Mouse (Mus musculus) splenic B cell, adult 2 months (primary cell): ENCODE data around the gene Erbb2.

Experiments used
- DNase-seq: peaks from one replicate; pipeline ENCODE4 v3.0.0-alpha.2; 2011; ENCODE audit warnings: low read depth, low spot score
- H3K27me3 ChIP-seq: 2 replicates; pipeline ENCODE4 v1.6.1; 2012; ENCODE audit warnings: mild to moderate bottlenecking, low read length, moderate library complexity, mixed read lengths; ENCODE audit not compliant: control insufficient read depth, poor library complexity, insufficient read depth, severe bottlenecking
- H3K36me3 ChIP-seq: 2 replicates; pipeline ENCODE4 v1.6.1; 2012; ENCODE audit warnings: mild to moderate bottlenecking, low read length, moderate library complexity, mixed read lengths; ENCODE audit not compliant: control insufficient read depth, poor library complexity, insufficient read depth, severe bottlenecking

The Erbb2 gene

DNA sequence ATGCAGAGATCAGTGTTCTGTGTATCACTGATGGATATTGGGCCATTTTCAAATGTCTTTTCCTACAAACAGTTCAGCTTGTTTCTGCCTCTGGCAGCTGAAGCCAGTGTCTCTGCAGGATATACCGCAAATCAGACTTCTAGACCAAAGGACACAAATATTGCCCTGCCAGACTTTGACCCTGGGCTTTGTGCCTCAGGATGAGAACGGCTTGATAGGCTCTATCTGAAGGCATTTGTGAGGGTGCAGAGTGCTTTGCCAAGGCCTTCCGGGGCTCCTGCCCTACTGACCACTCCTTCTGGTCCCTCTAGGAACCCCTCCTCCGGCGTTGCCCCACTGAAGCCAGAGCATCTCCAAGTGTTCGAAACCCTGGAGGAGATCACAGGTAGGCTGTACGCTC is 14.3 kb downstream of the Erbb2 start:
- Histone ChIP-seq H3K36me3 (no peaks in the 10 kb centered on the region), H3K27me3 (no peaks in the 10 kb centered on the region)
- no peak for DNase-seq

DNA sequence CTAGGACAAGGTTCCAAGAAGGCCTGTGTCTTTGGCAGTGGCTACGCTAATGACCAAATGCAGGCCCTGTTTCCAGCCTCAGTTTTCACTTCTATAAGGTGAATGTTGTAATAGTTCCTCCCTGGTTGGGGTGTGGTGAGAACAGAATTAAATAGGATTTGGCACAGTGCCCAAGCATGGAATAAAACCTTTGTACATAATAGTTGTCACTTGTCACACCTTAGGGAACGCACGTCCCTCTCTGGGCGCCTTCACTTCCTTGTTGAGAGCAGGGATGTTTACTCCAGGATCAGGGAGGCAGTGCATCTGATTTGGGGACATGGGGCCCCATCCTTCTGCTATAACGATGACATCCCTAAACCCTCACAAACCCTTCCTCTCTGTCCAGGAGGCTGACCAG is 16.2 kb downstream of the Erbb2 start:
- no peaks in the 10 kb centered on the region for H3K36me3 ChIP-seq
- H3K27me3 ChIP-seq = no peaks in the 10 kb centered on the region
- DNase-seq = no peak

DNA sequence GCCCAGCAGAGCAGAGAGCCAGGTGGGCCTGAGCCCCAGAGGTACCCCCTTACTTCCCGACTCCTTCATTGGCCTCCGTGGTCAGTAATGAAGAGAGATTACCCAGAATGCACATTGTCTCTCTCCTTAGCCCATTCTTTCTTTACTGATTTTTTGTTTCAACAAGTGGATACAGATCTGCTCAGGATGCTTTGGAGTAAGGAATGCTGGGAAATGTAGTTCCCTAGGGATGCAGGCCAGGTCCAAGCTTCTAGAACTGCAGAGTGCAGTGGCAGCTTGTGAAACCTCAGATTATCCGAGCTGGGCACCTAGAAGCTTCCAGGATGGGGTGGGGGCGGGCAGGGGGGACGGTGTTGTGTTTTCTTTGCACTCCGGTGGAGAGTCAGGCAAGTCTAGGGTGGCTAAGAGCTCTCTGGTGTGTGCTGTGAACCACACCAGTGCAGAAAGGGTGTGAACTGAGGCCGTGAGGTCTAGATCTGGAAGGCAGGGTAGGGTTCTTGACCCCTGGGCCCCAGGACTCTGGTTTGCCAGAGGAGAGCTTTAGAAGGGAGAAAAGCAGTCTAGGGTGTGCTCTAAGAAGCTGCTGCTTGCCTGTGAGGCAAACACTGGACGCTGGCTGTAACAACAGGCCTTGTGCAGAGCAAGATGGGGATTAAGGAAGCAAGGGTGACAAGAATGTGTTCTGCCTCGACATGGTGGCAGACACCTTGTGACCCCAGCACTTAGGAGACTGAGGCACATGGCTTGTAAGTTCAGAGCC is 19.7 kb downstream of the Erbb2 start:
- no peak for DNase-seq
- no peaks in the 10 kb centered on the region for H3K27me3 ChIP-seq
- no peaks in the 10 kb centered on the region for H3K36me3 ChIP-seq

DNA sequence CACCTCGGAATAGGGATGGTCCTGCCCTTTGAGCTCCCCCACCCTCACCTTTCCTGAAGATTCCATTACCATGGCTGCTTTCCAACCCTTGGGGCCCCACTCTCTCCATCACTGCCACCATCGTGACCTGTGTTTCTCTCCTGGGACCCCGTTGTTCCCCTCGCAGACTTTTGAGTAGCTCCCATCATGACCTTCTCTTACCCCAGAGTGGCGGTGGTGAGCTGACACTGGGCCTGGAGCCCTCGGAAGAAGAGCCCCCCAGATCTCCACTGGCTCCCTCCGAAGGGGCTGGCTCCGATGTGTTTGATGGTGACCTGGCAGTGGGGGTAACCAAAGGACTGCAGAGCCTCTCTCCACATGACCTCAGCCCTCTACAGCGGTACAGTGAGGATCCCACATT is 23.5 kb downstream of the Erbb2 start:
- H3K27me3 ChIP-seq = no peaks in the 10 kb centered on the region
- no peaks in the 10 kb centered on the region for H3K36me3 ChIP-seq
- no peak for DNase-seq

DNA sequence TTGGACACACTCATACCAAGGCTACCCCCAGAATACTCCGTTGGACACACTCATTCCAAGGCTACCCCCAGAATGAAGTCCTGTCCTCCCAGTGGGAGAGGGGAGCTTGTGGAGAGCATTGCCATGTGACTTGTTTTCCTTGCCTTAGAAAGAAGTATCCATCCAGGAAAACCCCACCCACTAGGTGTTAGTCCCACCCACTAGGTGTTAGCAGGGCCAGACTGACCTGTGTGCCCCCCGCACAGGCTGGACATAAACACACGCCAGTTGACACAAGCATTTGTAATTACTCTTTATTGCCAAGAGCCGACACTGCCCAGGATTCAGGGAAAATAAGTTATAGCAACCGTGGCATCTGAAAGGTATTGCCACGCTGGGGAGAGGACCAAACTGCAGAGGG is 25.2 kb downstream of the Erbb2 start:
- no peaks in the 10 kb centered on the region for H3K36me3 ChIP-seq
- no peaks in the 10 kb centered on the region for H3K27me3 ChIP-seq
- no peak for DNase-seq

DNA sequence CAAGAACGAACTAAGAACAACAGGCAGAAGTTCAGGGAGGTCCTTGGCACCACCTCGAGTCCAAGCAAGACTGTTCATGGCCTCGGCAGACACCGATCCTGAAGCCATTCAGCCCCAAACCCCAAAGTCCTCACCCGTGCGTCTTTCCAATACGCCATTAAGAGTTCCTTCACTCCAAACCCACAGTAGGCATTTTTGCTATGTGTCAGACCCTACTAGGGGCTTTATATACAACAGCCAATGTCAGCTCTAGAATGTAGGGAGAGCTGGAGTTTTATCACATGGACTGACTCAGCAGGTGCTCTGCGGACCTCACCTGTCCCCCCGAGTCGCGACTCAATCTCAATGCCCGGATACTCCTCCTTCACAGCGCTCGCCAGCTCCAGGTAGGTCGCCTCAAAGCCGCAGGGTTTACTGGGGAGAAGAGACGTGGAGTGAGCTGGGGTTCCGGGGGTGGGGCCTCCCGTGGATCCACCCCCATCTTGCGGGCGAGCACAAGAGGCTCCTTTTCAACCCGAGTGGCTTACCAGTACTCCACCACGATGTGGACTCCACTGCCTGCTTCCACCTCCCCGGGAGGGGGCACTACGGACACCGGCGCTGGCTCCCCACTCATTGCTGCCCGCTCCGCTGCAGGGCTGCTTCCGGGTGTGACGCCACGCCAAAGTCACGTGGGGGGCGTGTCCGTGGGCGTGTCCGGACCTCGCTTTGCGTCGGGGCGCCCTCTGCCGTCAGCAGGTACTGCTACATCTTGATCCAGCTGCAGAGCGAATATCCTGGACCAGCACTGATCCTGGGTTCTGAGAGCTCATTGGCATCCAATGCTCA is 26.3 kb downstream of the Erbb2 start, which contains the start of gene Mien1:
Gene Mien1 (minus strand): TSS at position 661 of the 828 bp plus-strand sequence.
- Histone ChIP-seq H3K27me3 (no peaks in the 10 kb centered on the region), H3K36me3 (no peaks in the 10 kb centered on the region)
- peak; percentile 97 for DNase-seq

DNA sequence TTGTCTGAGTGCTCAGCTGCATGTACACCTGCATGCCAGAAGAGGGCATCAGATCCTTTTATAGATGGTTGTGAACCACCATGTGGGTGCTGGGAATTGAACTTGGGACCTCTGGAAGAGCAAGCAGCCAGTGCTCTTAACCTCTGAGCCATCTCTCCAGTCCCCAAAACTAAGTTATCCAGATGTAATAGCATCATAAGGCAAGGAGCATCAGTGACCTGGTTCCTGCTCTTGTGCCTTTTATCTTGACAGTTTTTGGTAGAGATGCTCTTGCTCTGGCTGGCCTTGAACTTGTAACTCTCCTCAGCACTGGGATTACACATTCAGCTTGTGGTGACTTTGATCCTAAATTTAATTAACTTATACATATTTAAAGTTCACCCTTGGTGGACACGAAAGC is 31.4 kb downstream of the Erbb2 start:
- no peaks in the 10 kb centered on the region for H3K27me3 ChIP-seq
- no peaks in the 10 kb centered on the region for H3K36me3 ChIP-seq
- DNase-seq = no peak

DNA sequence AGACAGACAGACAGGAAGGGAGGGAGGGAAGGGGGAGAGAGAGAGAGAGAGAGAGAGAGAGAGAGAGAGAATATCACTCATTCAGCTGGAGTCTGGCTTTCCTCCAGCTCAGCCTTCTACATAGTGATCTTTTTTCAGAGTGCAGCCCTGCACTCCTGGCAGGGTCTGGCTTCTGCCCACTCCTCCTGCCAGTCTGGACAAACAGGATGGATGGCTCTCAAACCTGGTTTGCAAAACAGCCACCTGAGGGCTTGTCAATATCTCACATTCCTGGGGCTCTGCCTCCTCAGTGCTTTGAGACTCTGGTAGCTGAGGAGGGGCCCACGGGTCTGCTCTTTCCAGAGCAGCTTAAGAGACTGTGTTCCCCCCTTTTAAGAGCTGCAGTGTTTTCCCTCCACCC is 33.0 kb downstream of the Erbb2 start:
- Histone ChIP-seq H3K36me3 (no peaks in the 10 kb centered on the region), H3K27me3 (no peaks in the 10 kb centered on the region)
- no peak for DNase-seq

DNA sequence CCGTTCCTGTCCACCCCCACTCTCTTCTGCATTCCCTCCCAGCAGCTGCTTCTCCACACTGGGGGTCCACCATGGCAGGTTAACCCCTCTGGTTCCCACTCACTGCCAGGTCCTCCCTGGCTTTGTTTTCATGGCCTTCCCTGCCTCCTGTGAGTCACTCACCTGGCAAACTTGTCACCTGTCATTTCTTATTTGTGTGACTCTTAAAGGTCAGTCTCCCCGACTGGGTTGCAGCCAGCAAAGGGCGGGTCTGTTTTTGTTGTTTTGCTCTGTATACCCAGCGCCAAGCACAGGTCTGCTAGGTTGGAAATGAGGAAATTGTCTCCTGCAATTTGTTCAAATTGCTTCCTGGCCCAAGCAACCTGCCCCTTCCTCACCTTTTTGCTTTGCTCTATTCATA is 33.4 kb downstream of the Erbb2 start:
- H3K27me3 ChIP-seq = no peaks in the 10 kb centered on the region
- no peak for DNase-seq
- H3K36me3 ChIP-seq = no peaks in the 10 kb centered on the region

DNA sequence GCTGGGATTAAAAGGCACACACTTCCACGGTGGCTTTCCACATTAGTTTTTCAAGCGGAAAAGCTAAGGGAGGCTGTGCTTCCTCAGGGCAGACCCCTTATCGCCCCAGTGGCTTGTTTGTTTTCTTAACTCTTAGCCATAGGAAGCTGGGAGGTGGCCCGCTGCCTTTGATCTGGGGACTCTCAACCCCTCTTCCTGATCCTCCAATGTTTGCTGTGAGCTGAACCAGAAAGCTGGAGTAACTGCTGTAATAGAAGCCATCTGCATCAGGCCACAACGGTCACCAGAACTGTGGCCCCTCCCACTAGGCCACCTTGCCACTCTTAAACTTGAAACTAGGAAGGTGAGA is 33.9 kb downstream of the Erbb2 start, which contains the start of gene Grb7:
Gene Grb7 (plus strand): TSS at position 182 of the 349 bp plus-strand sequence.
- Histone ChIP-seq H3K36me3 (no peaks in the 10 kb centered on the region), H3K27me3 (no peaks in the 10 kb centered on the region)
- DNase-seq = no peak

DNA sequence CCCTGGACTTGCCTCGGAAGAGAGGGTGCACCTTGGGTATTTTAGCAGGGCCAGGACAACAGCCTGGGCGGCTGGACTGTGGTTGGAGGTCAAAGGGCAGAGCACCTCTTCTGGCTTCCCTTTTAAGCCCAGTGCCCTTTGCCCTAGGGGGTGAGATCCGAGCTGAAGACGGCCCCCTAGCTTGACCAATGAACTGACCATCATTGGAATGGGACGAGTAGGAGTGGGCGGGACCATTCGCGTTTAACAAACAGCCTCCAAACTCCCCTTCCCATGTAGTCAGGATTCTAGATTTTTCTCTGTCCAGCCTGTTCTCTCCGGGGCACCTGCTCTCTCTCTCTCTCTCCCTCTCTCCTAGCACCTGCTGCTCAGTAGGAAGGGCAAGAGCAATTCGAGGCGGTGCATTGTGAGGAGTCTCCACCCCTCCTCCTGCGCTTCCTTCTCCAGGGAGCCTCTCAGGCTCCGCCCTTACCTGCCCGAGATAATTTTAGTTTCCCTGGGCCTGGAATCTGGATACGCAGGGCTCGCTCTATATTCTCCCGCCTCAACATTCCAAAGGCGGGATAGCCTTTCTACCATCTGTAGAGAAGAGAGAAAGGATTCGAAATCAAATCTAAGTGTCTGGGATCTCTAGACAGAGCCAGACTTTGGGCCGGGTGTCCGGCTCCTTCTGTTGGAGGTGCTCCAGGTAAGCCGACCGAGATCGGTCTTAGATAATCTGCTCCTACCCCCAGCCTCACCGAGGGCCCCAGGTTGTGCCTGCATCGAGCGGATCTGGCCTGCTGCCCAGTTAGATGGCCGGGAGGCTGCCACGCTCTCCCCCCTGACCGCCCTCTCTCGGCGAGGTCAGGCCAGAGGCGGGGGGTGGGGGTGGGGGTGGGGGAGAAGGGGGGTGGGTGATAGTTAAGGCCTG is 34.5 kb downstream of the Erbb2 start:
- Histone ChIP-seq H3K27me3 (no peaks in the 10 kb centered on the region), H3K36me3 (no peaks in the 10 kb centered on the region)
- DNase-seq = no peak

DNA sequence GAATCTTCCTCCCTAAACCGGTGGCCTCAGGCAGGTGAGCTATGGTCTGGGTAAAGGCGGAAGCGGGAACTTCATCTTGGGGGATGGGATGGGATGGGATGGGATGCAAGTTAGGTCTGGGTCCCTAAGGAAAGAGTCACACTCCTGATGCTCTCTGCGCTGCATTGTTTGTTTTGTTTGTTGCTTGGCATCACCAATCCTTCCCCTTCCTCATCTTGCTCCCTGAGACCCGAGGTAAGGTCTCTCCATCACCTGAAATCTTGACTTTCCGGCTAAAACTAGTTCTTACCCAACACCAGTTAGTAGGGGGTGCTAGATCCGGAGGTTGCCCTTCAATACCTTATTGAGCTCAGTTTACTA is 35.2 kb downstream of the Erbb2 start:
- no peak for DNase-seq
- no peaks in the 10 kb centered on the region for H3K36me3 ChIP-seq
- H3K27me3 ChIP-seq = no peaks in the 10 kb centered on the region

DNA sequence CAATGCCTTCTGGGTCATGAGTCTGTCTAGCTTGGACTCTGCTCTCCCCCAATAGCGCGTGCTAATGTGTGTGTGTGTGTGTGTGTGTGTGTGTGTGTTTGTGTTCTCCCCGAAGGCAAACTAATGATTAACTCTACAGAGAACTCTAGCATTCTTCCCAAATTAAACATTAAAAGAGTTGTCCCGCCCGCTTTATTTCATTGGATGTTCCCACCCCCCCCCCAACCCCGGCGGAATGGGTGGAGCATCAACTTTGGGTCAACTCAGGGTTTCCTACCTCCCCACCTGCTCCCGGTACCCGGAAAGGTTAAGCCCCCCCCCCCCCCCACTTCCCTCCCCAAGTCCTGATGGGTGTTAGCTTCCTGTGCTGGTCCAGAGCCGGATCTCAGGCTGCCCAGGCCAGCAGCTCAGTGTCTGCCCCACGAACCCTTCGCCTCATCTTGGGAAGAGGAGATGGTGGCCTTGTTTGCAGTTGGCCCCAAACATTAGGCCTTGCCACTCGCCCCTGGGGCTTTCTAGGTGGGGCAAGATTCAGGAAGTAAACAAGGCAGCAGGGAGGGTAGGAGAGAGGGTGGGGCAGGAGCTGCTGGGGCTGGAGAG is 36.0 kb downstream of the Erbb2 start:
- Histone ChIP-seq H3K36me3 (no peaks in the 10 kb centered on the region), H3K27me3 (no peaks in the 10 kb centered on the region)
- no peak for DNase-seq

DNA sequence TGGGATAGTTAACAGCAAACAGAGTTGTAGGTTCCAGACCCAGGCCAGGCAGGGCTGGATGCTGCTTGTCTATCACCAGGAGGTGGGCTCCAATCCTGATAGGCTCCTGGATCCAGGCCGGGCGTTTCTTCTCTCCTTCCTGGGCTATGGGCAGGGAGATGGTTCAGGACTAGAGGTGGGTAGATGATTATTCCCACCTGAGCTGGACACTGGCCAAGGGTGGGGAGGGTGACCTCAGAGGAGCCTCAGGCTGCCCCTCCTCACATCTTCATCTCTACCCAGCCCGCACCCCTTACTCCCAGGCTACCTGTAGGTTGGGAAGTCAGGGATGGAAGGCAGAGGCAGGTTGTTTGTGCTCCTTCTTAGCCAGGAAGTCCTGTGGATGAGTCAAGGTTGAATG is 37.1 kb downstream of the Erbb2 start:
- Histone ChIP-seq H3K36me3 (no peaks in the 10 kb centered on the region), H3K27me3 (no peaks in the 10 kb centered on the region)
- DNase-seq = no peak
